In genomic region chr5:131703729-131704128, GRCm38 (mm10) we compare ENCODE assay signal across 27 mouse cellular contexts.
DNase-seq lines count a peak whose midpoint lies in the region; ATAC-seq and TF ChIP-seq lines count a peak whose summit lies in the region.
"Had no signal": no experiment of that assay in that cellular context is flagged by ENCODE, and none has a peak within 500 bp of the region (broad histone marks: within the 10 kb centered on the region; RNA-seq: fewer than 3 reads in every experiment).

No protein-coding gene starts in this region.

- no peak overlapping the region for H3K4me2 ChIP-seq in hindbrain, embryonic 14.5 days (replicated peaks)
- no peak overlapping the region for H3K4me2 ChIP-seq in kidney, embryonic 16.5 days (replicated peaks; ENCODE audit: low read depth, low read length)
- H3K4me2 ChIP-seq: heart, embryonic 13.5 days; hindbrain, embryonic 15.5 days; intestine, embryonic 15.5 days; lung, embryonic 15.5 days; stomach, embryonic 15.5 days had no signal

- 72% methylated on average over 6 of the region's 6 CpGs for whole genome bisulfite sequencing in hindbrain, embryonic 10.5 days
- 60% methylated on average over 6 of the region's 6 CpGs for WGBS in hindbrain, embryonic 14.5 days
- WGBS in kidney, embryonic 16.5 days, result 46% methylated on average over 6 of the region's 6 CpGs

- no peak overlapping the region for H3K4me3 ChIP-seq in hindbrain, embryonic 10.5 days
- H3K4me3 ChIP-seq in hindbrain, embryonic 14.5 days (replicated peaks; ENCODE audit: low read length), result no peak overlapping the region
- H3K4me3 ChIP-seq in ES-Bruce4 (ENCODE audit: low read depth, low read length), result no peak overlapping the region
- H3K4me3 ChIP-seq in kidney, embryonic 16.5 days (ENCODE audit: low read length), result no peak overlapping the region
- H3K4me3 ChIP-seq: embryonic facial prominence, embryonic 10.5 days; heart, adult 2 months; heart, embryonic 13.5 days; hindbrain, embryonic 15.5 days; intestine, embryonic 15.5 days; lung, embryonic 15.5 days; stomach, embryonic 15.5 days had no signal

- H3K4me1 ChIP-seq in hindbrain, embryonic 10.5 days (replicated peaks), result no peaks in the 10 kb centered on the region; the same call in 1 of the 2 replicates
- H3K4me1 ChIP-seq in hindbrain, embryonic 14.5 days (replicated peaks; ENCODE audit: control insufficient read depth, insufficient read depth, low read length), result no peaks in the 10 kb centered on the region
- no peaks in the 10 kb centered on the region for H3K4me1 ChIP-seq in ES-Bruce4 (ENCODE audit: control insufficient read depth, insufficient read depth, low read length)
- no peaks in the 10 kb centered on the region for H3K4me1 ChIP-seq in kidney, embryonic 16.5 days (ENCODE audit: insufficient read depth, low read length)
- H3K4me1 ChIP-seq: heart, embryonic 13.5 days; intestine, embryonic 15.5 days; lung, embryonic 15.5 days; stomach, embryonic 15.5 days had no signal

- no peaks in the 10 kb centered on the region for H3K27me3 ChIP-seq in hindbrain, embryonic 10.5 days (ENCODE audit: insufficient read depth, poor library complexity, severe bottlenecking)
- H3K27me3 ChIP-seq in hindbrain, embryonic 14.5 days (ENCODE audit: control insufficient read depth, insufficient read depth, low read length), result no peaks in the 10 kb centered on the region
- H3K27me3 ChIP-seq in ES-Bruce4 (ENCODE audit: control insufficient read depth, insufficient read depth, low read length, poor library complexity, severe bottlenecking), result no peaks in the 10 kb centered on the region
- no peaks in the 10 kb centered on the region for H3K27me3 ChIP-seq in kidney, embryonic 16.5 days (ENCODE audit: insufficient read depth, low read length)
- H3K27me3 ChIP-seq: heart, embryonic 13.5 days; hindbrain, embryonic 15.5 days; intestine, embryonic 15.5 days; lung, embryonic 15.5 days; stomach, embryonic 15.5 days had no signal

- no peak overlapping the region for H3K27ac ChIP-seq in hindbrain, embryonic 10.5 days
- no peak overlapping the region for H3K27ac ChIP-seq in hindbrain, embryonic 14.5 days
- no peak overlapping the region for H3K27ac ChIP-seq in ES-Bruce4 (ENCODE audit: insufficient read depth, low read length)
- H3K27ac ChIP-seq in kidney, embryonic 16.5 days (ENCODE audit: low read length), result no peak overlapping the region
- H3K27ac ChIP-seq: embryonic facial prominence, embryonic 10.5 days; heart, adult 2 months; heart, embryonic 13.5 days; hindbrain, embryonic 15.5 days; intestine, embryonic 15.5 days; liver, embryonic 14.5 days; lung, embryonic 15.5 days; stomach, embryonic 15.5 days had no signal

- TF ChIP-seq POLR2A in ES-Bruce4 (IDR thresholded peaks at IDR 0.05; ENCODE audit: insufficient read depth, low read length), result no peak

- no peak for ATAC-seq in hindbrain, embryonic 14.5 days (ENCODE audit: low FRiP score)
- ATAC-seq in kidney, embryonic 16.5 days (ENCODE audit: low FRiP score, low TSS enrichment), result no peak
- ATAC-seq: CD4-positive, CD25-positive, alpha-beta regulatory T cell, adult 4 months; intestine, embryonic 15.5 days; midbrain, embryonic 16.5 days had no signal

- H3K9me3 ChIP-seq in hindbrain, embryonic 10.5 days, result no peaks in the 10 kb centered on the region
- H3K9me3 ChIP-seq in hindbrain, embryonic 14.5 days (ENCODE audit: control insufficient read depth, low read length), result no peaks in the 10 kb centered on the region
- no peaks in the 10 kb centered on the region for H3K9me3 ChIP-seq in ES-Bruce4 (replicated peaks; ENCODE audit: control insufficient read depth, insufficient read depth, low read length, poor library complexity, severe bottlenecking)
- no peaks in the 10 kb centered on the region for H3K9me3 ChIP-seq in kidney, embryonic 16.5 days (ENCODE audit: low read length)
- H3K9me3 ChIP-seq: embryonic facial prominence, embryonic 10.5 days; heart, embryonic 13.5 days; hindbrain, embryonic 15.5 days; intestine, embryonic 15.5 days; lung, embryonic 15.5 days; stomach, embryonic 15.5 days had no signal

- H3K9ac ChIP-seq in hindbrain, embryonic 14.5 days, result no peak overlapping the region
- H3K9ac ChIP-seq in ES-Bruce4 (ENCODE audit: low read depth, poor library complexity, severe bottlenecking), result no peak overlapping the region
- H3K9ac ChIP-seq in kidney, embryonic 16.5 days (replicated peaks; ENCODE audit: low read length), result no peak overlapping the region
- H3K9ac ChIP-seq: heart, embryonic 13.5 days; hindbrain, embryonic 15.5 days; intestine, embryonic 15.5 days; liver, embryonic 14.5 days; lung, embryonic 15.5 days; stomach, embryonic 15.5 days had no signal

- TF ChIP-seq EP300 in ES-Bruce4 (IDR thresholded peaks at IDR 0.05; ENCODE audit: insufficient read depth, low read depth, low read length), result peak; percentile 69; the same call in 1 of the 2 replicates

- H3K36me3 ChIP-seq in hindbrain, embryonic 10.5 days, result no peaks in the 10 kb centered on the region
- no peaks in the 10 kb centered on the region for H3K36me3 ChIP-seq in hindbrain, embryonic 14.5 days (replicated peaks; ENCODE audit: control insufficient read depth, insufficient read depth)
- H3K36me3 ChIP-seq in ES-Bruce4 (ENCODE audit: control insufficient read depth, insufficient read depth, low read length, poor library complexity, severe bottlenecking), result no peaks in the 10 kb centered on the region
- no peaks in the 10 kb centered on the region for H3K36me3 ChIP-seq in kidney, embryonic 16.5 days (ENCODE audit: insufficient read depth, low read length)
- H3K36me3 ChIP-seq: embryonic facial prominence, embryonic 10.5 days; heart, embryonic 13.5 days; hindbrain, embryonic 15.5 days; intestine, embryonic 15.5 days; lung, embryonic 15.5 days; stomach, embryonic 15.5 days had no signal

- TF ChIP-seq CTCF in ES-Bruce4 (IDR thresholded peaks at IDR 0.05; ENCODE audit: low read depth, low read length), result no peak

- peak; percentile 17 for DNase-seq in hindbrain, embryonic 10.5 days (ENCODE audit: low spot score)
- no peak for DNase-seq in hindbrain, embryonic 14.5 days (ENCODE audit: low spot score)
- peak; percentile 36 for DNase-seq in cerebellum, adult 9-11 months
- peak; percentile 40 for DNase-seq in embryo, embryonic 10.5 days (ENCODE audit: low spot score)
- no peak for DNase-seq in spleen, adult 12 weeks (ENCODE audit: low spot score)
- DNase-seq in lung, postnatal 25 days (ENCODE audit: low spot score), result no peak
- DNase-seq: adrenal gland, postnatal 25 days; gastrocnemius, postnatal 36 days; heart, adult 2 months; heart, postnatal 14 days; kidney, adult 8-10 months; kidney, postnatal 36 days; layer of hippocampus, postnatal 36 days; lung, postnatal 4 days; right cerebral cortex, postnatal 4 days; thymus, postnatal 25 days had no signal

Comparison
In these comparisons a context has a peak if more than half of its experiments do, and no peak if none do; other contexts are left out.
1. DNase-seq: peak in hindbrain, embryonic 10.5 days (single experiment), cerebellum, adult 9-11 months (single experiment) and embryo, embryonic 10.5 days (single experiment); none in hindbrain, embryonic 14.5 days (single experiment), spleen, adult 12 weeks (single experiment) and lung, postnatal 25 days (single experiment).